Mouse (Mus musculus): ENCODE measurements around the gene Itpr1. TPM values are rescaled to one million over a fixed set of nuclear protein-coding genes. Genes with fewer than 3 reads are reported as not detected.

The Itpr1 gene
- polyA plus RNA-seq, 1 experiment from 2014 or later: 10.8 TPM

GRCm38 (mm10) chr6:108328296-108328695 lies 115.4 kb downstream of the Itpr1 start:
- Histone ChIP-seq H3K4me3 (replicated peaks) (no peak overlapping the region), H3K9me3 (replicated peaks) (no peaks in the 10 kb centered on the region), H3K27me3 (no peaks in the 10 kb centered on the region), H3K9ac (no peak overlapping the region), H3K27ac (replicated peaks) (no peak overlapping the region), H3K4me1 (no peaks in the 10 kb centered on the region), H3K36me3 (no peaks in the 10 kb centered on the region), H3K4me2 (replicated peaks) (no peak overlapping the region)
- 86% methylated on average over 7 of the region's 7 CpGs for WGBS
- ATAC-seq (ENCODE audit: insufficient number of reproducible peaks, low FRiP score, low TSS enrichment, low read depth): no peak

GRCm38 (mm10) chr6:108330461-108330860 lies 117.6 kb downstream of the Itpr1 start:
- Histone ChIP-seq H3K4me3 (replicated peaks) (no peak overlapping the region), H3K36me3 (no peaks in the 10 kb centered on the region), H3K9me3 (replicated peaks) (no peaks in the 10 kb centered on the region), H3K4me1 (no peaks in the 10 kb centered on the region), H3K9ac (no peak overlapping the region), H3K27me3 (no peaks in the 10 kb centered on the region), H3K4me2 (replicated peaks) (no peak overlapping the region), H3K27ac (replicated peaks) (no peak overlapping the region)
- ATAC-seq (ENCODE audit: insufficient number of reproducible peaks, low FRiP score, low TSS enrichment, low read depth): no peak
- 87% methylated on average over 8 of the region's 8 CpGs for WGBS

- Histone ChIP-seq H3K36me3 (no peaks in the 10 kb centered on the region), H3K4me2 (replicated peaks) (no peak overlapping the region), H3K27me3 (no peaks in the 10 kb centered on the region), H3K27ac (replicated peaks) (no peak overlapping the region), H3K9me3 (replicated peaks) (no peaks in the 10 kb centered on the region), H3K4me3 (replicated peaks) (no peak overlapping the region), H3K4me1 (no peaks in the 10 kb centered on the region), H3K9ac (no peak overlapping the region)
- ATAC-seq (ENCODE audit: insufficient number of reproducible peaks, low FRiP score, low TSS enrichment, low read depth): no peak
- WGBS: 65% methylated on average over 3 of the region's 3 CpGs
Observed at GRCm38 (mm10) chr6:108331268-108331667, 118.4 kb downstream of the Itpr1 start.

GRCm38 (mm10) chr6:108334059-108334458 lies 121.2 kb downstream of the Itpr1 start:
- Histone ChIP-seq H3K36me3 (no peaks in the 10 kb centered on the region), H3K27me3 (no peaks in the 10 kb centered on the region)
- 80% methylated on average over 3 of the region's 3 CpGs for WGBS

GRCm38 (mm10) chr6:108335202-108335823 lies 122.4 kb downstream of the Itpr1 start:
- H3K9me3 ChIP-seq (replicated peaks): no peaks in the 10 kb centered on the region
- no peak for ATAC-seq (ENCODE audit: insufficient number of reproducible peaks, low FRiP score, low TSS enrichment, low read depth)
- no peak overlapping the region for H3K27ac ChIP-seq (replicated peaks)
- H3K9ac ChIP-seq: no peak overlapping the region
- no peak overlapping the region for H3K4me2 ChIP-seq (replicated peaks)
- no peak overlapping the region for H3K4me3 ChIP-seq (replicated peaks)
- H3K27me3 ChIP-seq: no peaks in the 10 kb centered on the region
- H3K4me1 ChIP-seq: no peaks in the 10 kb centered on the region
- no peaks in the 10 kb centered on the region for H3K36me3 ChIP-seq

More at GRCm38 (mm10) chr6:108334059-108334458, 121.2 kb downstream of the Itpr1 start:
- no peaks in the 10 kb centered on the region for H3K9me3 ChIP-seq (replicated peaks)
- H3K9ac ChIP-seq: no peak overlapping the region
- no peak overlapping the region for H3K27ac ChIP-seq (replicated peaks)
- H3K4me1 ChIP-seq: no peaks in the 10 kb centered on the region
- no peak for ATAC-seq (ENCODE audit: insufficient number of reproducible peaks, low FRiP score, low TSS enrichment, low read depth)
- H3K4me3 ChIP-seq (replicated peaks): no peak overlapping the region
- no peak overlapping the region for H3K4me2 ChIP-seq (replicated peaks)

- WGBS: 91% methylated on average over 6 of the region's 6 CpGs
- no peaks in the 10 kb centered on the region for H3K27me3 ChIP-seq
- no peaks in the 10 kb centered on the region for H3K4me1 ChIP-seq
- no peaks in the 10 kb centered on the region for H3K36me3 ChIP-seq
- H3K4me3 ChIP-seq (replicated peaks): no peak overlapping the region
- no peak overlapping the region for H3K4me2 ChIP-seq (replicated peaks)
- H3K9me3 ChIP-seq (replicated peaks): no peaks in the 10 kb centered on the region
- H3K9ac ChIP-seq: no peak overlapping the region
- no peak overlapping the region for H3K27ac ChIP-seq (replicated peaks)
- ATAC-seq (ENCODE audit: insufficient number of reproducible peaks, low FRiP score, low TSS enrichment, low read depth): no peak
Observed at GRCm38 (mm10) chr6:108336506-108336905, 123.6 kb downstream of the Itpr1 start.

- Histone ChIP-seq H3K9ac (no peak overlapping the region), H3K36me3 (no peaks in the 10 kb centered on the region), H3K27me3 (no peaks in the 10 kb centered on the region), H3K27ac (replicated peaks) (no peak overlapping the region), H3K4me2 (replicated peaks) (no peak overlapping the region), H3K9me3 (replicated peaks) (no peaks in the 10 kb centered on the region), H3K4me3 (replicated peaks) (no peak overlapping the region), H3K4me1 (no peaks in the 10 kb centered on the region)
- 57% methylated on average over 6 of the region's 6 CpGs for WGBS
- no peak for ATAC-seq (ENCODE audit: insufficient number of reproducible peaks, low FRiP score, low TSS enrichment, low read depth)
Observed at GRCm38 (mm10) chr6:108337289-108337688, 124.4 kb downstream of the Itpr1 start.

- no peaks in the 10 kb centered on the region for H3K4me1 ChIP-seq
Observed at GRCm38 (mm10) chr6:108338362-108338761, 125.5 kb downstream of the Itpr1 start.

GRCm38 (mm10) chr6:108342989-108343388 lies 130.1 kb downstream of the Itpr1 start:
- no peaks in the 10 kb centered on the region for H3K36me3 ChIP-seq
- 57% methylated on average over 5 of the region's 5 CpGs for WGBS
- H3K27me3 ChIP-seq: no peaks in the 10 kb centered on the region
- H3K27ac ChIP-seq (replicated peaks): no peak overlapping the region
- no peaks in the 10 kb centered on the region for H3K9me3 ChIP-seq (replicated peaks)
- no peak overlapping the region for H3K4me2 ChIP-seq (replicated peaks)
- no peak overlapping the region for H3K4me3 ChIP-seq (replicated peaks)
- no peaks in the 10 kb centered on the region for H3K4me1 ChIP-seq
- H3K9ac ChIP-seq: no peak overlapping the region
- ATAC-seq (ENCODE audit: insufficient number of reproducible peaks, low FRiP score, low TSS enrichment, low read depth): no peak

More at GRCm38 (mm10) chr6:108338362-108338761, 125.5 kb downstream of the Itpr1 start:
- H3K36me3 ChIP-seq: no peaks in the 10 kb centered on the region
- 86% methylated on average over 5 of the region's 5 CpGs for WGBS
- no peak overlapping the region for H3K27ac ChIP-seq (replicated peaks)
- no peak overlapping the region for H3K9ac ChIP-seq
- no peak overlapping the region for H3K4me3 ChIP-seq (replicated peaks)
- H3K9me3 ChIP-seq (replicated peaks): no peaks in the 10 kb centered on the region
- no peaks in the 10 kb centered on the region for H3K27me3 ChIP-seq
- no peak overlapping the region for H3K4me2 ChIP-seq (replicated peaks)
- ATAC-seq (ENCODE audit: insufficient number of reproducible peaks, low FRiP score, low TSS enrichment, low read depth): no peak

- no peak overlapping the region for H3K4me3 ChIP-seq (replicated peaks)
- no peak for ATAC-seq (ENCODE audit: insufficient number of reproducible peaks, low FRiP score, low TSS enrichment, low read depth)
- H3K27me3 ChIP-seq: no peaks in the 10 kb centered on the region
- H3K36me3 ChIP-seq: no peaks in the 10 kb centered on the region
- no peaks in the 10 kb centered on the region for H3K9me3 ChIP-seq (replicated peaks)
- H3K4me1 ChIP-seq: no peaks in the 10 kb centered on the region
- 37% methylated on average over 4 of the region's 4 CpGs for WGBS
- H3K4me2 ChIP-seq (replicated peaks): no peak overlapping the region
- no peak overlapping the region for H3K27ac ChIP-seq (replicated peaks)
- H3K9ac ChIP-seq: no peak overlapping the region
Observed at GRCm38 (mm10) chr6:108343781-108344310, 130.9 kb downstream of the Itpr1 start.

GRCm38 (mm10) chr6:108350801-108351200 lies 137.9 kb downstream of the Itpr1 start:
- H3K9me3 ChIP-seq (replicated peaks): no peaks in the 10 kb centered on the region
- 87% methylated on average over 2 of the region's 2 CpGs for WGBS
- no peak overlapping the region for H3K4me3 ChIP-seq (replicated peaks)
- H3K27me3 ChIP-seq: no peaks in the 10 kb centered on the region
- no peaks in the 10 kb centered on the region for H3K4me1 ChIP-seq
- no peak for ATAC-seq (ENCODE audit: insufficient number of reproducible peaks, low FRiP score, low TSS enrichment, low read depth)
- no peak overlapping the region for H3K9ac ChIP-seq
- H3K4me2 ChIP-seq (replicated peaks): no peak overlapping the region
- H3K36me3 ChIP-seq: no peaks in the 10 kb centered on the region; the same call in 1 of the 2 replicates
- H3K27ac ChIP-seq (replicated peaks): no peak overlapping the region

GRCm38 (mm10) chr6:108351998-108352397 lies 139.1 kb downstream of the Itpr1 start:
- H3K4me2 ChIP-seq (replicated peaks): no peak overlapping the region
- no peaks in the 10 kb centered on the region for H3K9me3 ChIP-seq (replicated peaks)
- no peak overlapping the region for H3K9ac ChIP-seq
- ATAC-seq (ENCODE audit: insufficient number of reproducible peaks, low FRiP score, low TSS enrichment, low read depth): no peak
- H3K4me3 ChIP-seq (replicated peaks): no peak overlapping the region
- WGBS: 58% methylated on average over 8 of the region's 8 CpGs
- no peaks in the 10 kb centered on the region for H3K27me3 ChIP-seq
- H3K36me3 ChIP-seq: peaks cover 6% of the 10 kb centered on the region; the same call in 1 of the 2 replicates
- H3K4me1 ChIP-seq: no peaks in the 10 kb centered on the region
- H3K27ac ChIP-seq (replicated peaks): no peak overlapping the region

All from embryonic facial prominence, embryonic 15.5 days (tissue).